Mouse (Mus musculus) liver, adult 2 months (tissue): Measurements from ENCODE around the gene Crtc1.

Experiments used
- CTCF ChIP-seq: fragments of 200-500 bp; IDR thresholded peaks from 2 replicates; pipeline ENCODE4 v1.5.1; 2011; ENCODE audit warnings: low read depth, low read length, control low read depth
- POLR2A ChIP-seq: fragments of 200-500 bp; IDR thresholded peaks from 2 replicates; pipeline ENCODE4 v1.6.1; 2011; ENCODE audit warnings: low read length, control low read depth; ENCODE audit not compliant: insufficient read depth; ENCODE audit errors: extremely low read depth

DNA sequence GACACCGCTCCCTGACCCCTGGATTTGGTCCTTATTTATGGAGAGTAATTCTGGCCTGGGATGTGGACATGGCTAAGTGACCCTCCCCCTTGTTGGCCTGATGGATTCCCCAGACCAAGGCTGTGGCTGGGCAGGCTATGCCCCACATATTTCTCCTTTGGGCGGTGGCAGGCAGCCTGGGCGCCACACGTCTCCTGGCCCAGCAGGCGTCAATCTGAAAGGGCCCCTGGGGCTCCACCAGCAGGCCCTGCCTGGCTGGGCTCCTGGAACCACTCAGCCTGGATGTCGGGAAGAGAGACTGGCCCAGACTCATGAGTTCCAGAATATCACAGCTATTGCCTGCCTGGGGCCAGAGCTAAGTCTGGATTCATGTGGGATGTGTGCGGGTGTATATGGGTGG is 68.9 kb downstream of the Crtc1 start:
- TF ChIP-seq CTCF, result no peak
- TF ChIP-seq POLR2A, result no peak
